Mouse (Mus musculus): Measurements from ENCODE around the gene Gm21988. TPM values are rescaled to one million over a fixed set of nuclear protein-coding genes. Genes with fewer than 3 reads are reported as not detected.

The Gm21988 gene
- polyA plus RNA-seq, 1 experiment from 2014 or later, result 13.8 TPM

GRCm38 (mm10) chr11:70232546-70232945 is 7.1 kb downstream of the Gm21988 start:
- no peak for ATAC-seq
- whole genome bisulfite sequencing, result 4% methylated on average over 9 of the region's 10 CpGs
- Histone ChIP-seq H3K4me1 (ENCODE audit: control insufficient read depth, insufficient read depth, low read depth, low read length) (peaks cover 21% of the 10 kb centered on the region), H3K9ac (ENCODE audit: low read depth, low read length) (peak overlapping the region; percentile 69), H3K36me3 (ENCODE audit: control insufficient read depth, insufficient read depth, low read length) (peaks cover 4% of the 10 kb centered on the region), H3K4me2 (ENCODE audit: low read length) (peak overlapping the region; percentile 63), H3K27me3 (replicated peaks; ENCODE audit: control insufficient read depth, insufficient read depth, low read length) (peaks cover 17% of the 10 kb centered on the region), H3K9me3 (ENCODE audit: control insufficient read depth, low read length) (no peaks in the 10 kb centered on the region), H3K27ac (ENCODE audit: low read depth, low read length) (no peak overlapping the region), H3K4me3 (ENCODE audit: low read length) (peak overlapping the region; percentile 42)

DNA sequence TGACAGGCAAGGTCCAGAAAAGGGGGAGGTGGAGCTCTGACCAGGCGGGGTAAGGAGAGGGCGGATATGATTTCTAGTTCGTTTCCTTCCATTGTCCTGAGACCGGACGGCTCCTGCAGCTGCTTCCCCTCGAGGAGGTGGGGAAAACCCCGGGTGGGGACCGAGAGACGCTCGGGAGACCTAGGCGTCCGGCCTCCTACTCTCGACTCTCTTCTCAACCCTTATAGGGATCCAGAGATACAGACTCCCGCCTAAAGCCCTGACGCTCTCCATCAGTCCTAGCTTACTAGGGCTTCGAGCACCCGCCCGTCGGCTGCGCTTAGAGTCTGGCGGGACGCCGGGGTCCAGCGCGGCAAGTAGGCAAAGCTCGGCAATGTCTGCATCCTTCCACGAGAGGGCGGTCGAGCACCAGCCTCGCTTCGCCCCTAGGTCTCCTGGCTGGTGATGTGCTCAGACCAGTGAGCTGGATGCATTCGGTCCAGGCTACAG is 9.3 kb downstream of the Gm21988 start:
- Histone ChIP-seq H3K9me3 (ENCODE audit: control insufficient read depth, low read length) (no peaks in the 10 kb centered on the region), H3K9ac (ENCODE audit: low read depth, low read length) (no peak overlapping the region), H3K36me3 (ENCODE audit: control insufficient read depth, insufficient read depth, low read length) (peaks cover 4% of the 10 kb centered on the region), H3K4me2 (ENCODE audit: low read length) (peak overlapping the region; percentile 45), H3K27ac (ENCODE audit: low read depth, low read length) (no peak overlapping the region), H3K4me3 (ENCODE audit: low read length) (peak overlapping the region; percentile 21; the same call in 1 of the 2 replicates), H3K4me1 (ENCODE audit: control insufficient read depth, insufficient read depth, low read depth, low read length) (peaks cover 25% of the 10 kb centered on the region), H3K27me3 (replicated peaks; ENCODE audit: control insufficient read depth, insufficient read depth, low read length) (peaks cover 18% of the 10 kb centered on the region)
- peak; percentile 29 for ATAC-seq
- 1% methylated on average over 32 of the region's 32 CpGs for WGBS

GRCm38 (mm10) chr11:70229260-70230010 is 10.2 kb downstream of the Gm21988 start, which contains the start of gene Bcl6b:
Gene Bcl6b, minus strand, starts transcription at chr11:70229798.
- Histone ChIP-seq H3K4me1 (ENCODE audit: control insufficient read depth, insufficient read depth, low read depth, low read length) (peaks cover 25% of the 10 kb centered on the region), H3K36me3 (ENCODE audit: control insufficient read depth, insufficient read depth, low read length) (no peaks in the 10 kb centered on the region), H3K27ac (ENCODE audit: low read depth, low read length) (peak within 1 kb of the TSS; percentile 45), H3K9ac (ENCODE audit: low read depth, low read length) (peak within 1 kb of the TSS; percentile 52), H3K4me3 (ENCODE audit: low read length) (peak within 1 kb of the TSS; percentile 37), H3K4me2 (ENCODE audit: low read length) (peak within 1 kb of the TSS; percentile 63), H3K9me3 (ENCODE audit: control insufficient read depth, low read length) (no peaks in the 10 kb centered on the region), H3K27me3 (replicated peaks; ENCODE audit: control insufficient read depth, insufficient read depth, low read length) (peaks cover 18% of the 10 kb centered on the region)
- no peak for ATAC-seq
- 3% methylated on average over 39 of the region's 39 CpGs for WGBS

DNA sequence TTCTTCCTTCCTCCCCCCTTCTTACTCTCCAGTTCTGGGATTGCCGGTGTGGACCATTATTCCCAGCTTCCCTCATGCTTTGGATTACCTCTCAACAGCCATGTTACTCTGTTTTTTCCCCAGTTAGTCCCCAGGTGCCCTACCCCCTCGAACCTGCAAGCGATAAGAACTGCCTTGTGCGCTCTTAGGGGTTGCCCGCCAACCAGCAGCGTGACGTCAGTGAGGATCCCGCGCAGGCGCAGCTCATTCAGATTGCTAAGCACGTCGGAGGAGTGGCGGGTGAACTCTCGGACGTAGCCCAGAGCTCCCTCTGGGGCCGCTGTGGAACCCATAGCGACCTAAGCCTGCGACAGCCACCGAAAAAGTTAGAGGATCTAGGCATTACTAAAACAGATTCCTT is 10.8 kb downstream of the Gm21988 start:
- H3K9ac ChIP-seq (ENCODE audit: low read depth, low read length), result peak overlapping the region; percentile 52

GRCm38 (mm10) chr11:70227661-70228245 is 11.9 kb downstream of the Gm21988 start:
- Histone ChIP-seq H3K27me3 (replicated peaks; ENCODE audit: control insufficient read depth, insufficient read depth, low read length) (peaks cover 21% of the 10 kb centered on the region), H3K9me3 (ENCODE audit: control insufficient read depth, low read length) (no peaks in the 10 kb centered on the region), H3K4me2 (ENCODE audit: low read length) (peak overlapping the region; percentile 63), H3K36me3 (ENCODE audit: control insufficient read depth, insufficient read depth, low read length) (no peaks in the 10 kb centered on the region), H3K27ac (ENCODE audit: low read depth, low read length) (no peak overlapping the region), H3K9ac (ENCODE audit: low read depth, low read length) (no peak overlapping the region), H3K4me1 (ENCODE audit: control insufficient read depth, insufficient read depth, low read depth, low read length) (peaks cover 23% of the 10 kb centered on the region), H3K4me3 (ENCODE audit: low read length) (no peak overlapping the region)
- 90% methylated on average over 4 of the region's 4 CpGs for WGBS
- no peak for ATAC-seq

More for the DNA sequence above, 10.8 kb downstream of the Gm21988 start:
- no peak overlapping the region for H3K27ac ChIP-seq (ENCODE audit: low read depth, low read length)
- H3K4me2 ChIP-seq (ENCODE audit: low read length), result peak overlapping the region; percentile 63
- H3K4me3 ChIP-seq (ENCODE audit: low read length), result peak overlapping the region; percentile 37
- no peaks in the 10 kb centered on the region for H3K9me3 ChIP-seq (ENCODE audit: control insufficient read depth, low read length)
- H3K36me3 ChIP-seq (ENCODE audit: control insufficient read depth, insufficient read depth, low read length), result no peaks in the 10 kb centered on the region
- peak; percentile 54; the same call in 1 of the 2 replicates for ATAC-seq
- peaks cover 25% of the 10 kb centered on the region for H3K4me1 ChIP-seq (ENCODE audit: control insufficient read depth, insufficient read depth, low read depth, low read length)
- 2% methylated on average over 19 of the region's 19 CpGs for WGBS
- peaks cover 19% of the 10 kb centered on the region for H3K27me3 ChIP-seq (replicated peaks; ENCODE audit: control insufficient read depth, insufficient read depth, low read length)

DNA sequence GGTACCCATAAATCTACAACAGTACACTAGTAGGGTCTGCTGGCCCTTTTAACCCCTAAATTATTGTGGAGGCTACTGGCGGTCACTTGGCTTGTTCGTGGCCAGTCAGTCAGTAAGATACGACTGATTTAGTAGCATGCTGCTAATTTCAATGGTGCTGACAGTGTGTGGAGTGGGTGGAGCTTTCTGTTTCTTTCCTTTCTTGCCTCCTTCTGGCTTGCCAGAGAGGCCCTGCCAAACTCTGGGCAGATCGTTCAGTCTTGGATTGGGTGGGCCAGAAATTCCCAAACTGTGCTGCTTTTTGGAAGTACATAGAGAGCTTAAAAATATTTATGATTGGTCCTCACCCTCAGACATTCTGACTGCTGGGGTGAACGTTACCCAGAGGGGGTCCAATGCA is 12.5 kb downstream of the Gm21988 start:
- Histone ChIP-seq H3K9me3 (ENCODE audit: control insufficient read depth, low read length) (no peaks in the 10 kb centered on the region), H3K9ac (ENCODE audit: low read depth, low read length) (no peak overlapping the region), H3K4me1 (ENCODE audit: control insufficient read depth, insufficient read depth, low read depth, low read length) (peaks cover 26% of the 10 kb centered on the region), H3K36me3 (ENCODE audit: control insufficient read depth, insufficient read depth, low read length) (no peaks in the 10 kb centered on the region), H3K4me3 (ENCODE audit: low read length) (peak overlapping the region; percentile 34), H3K27ac (ENCODE audit: low read depth, low read length) (no peak overlapping the region), H3K4me2 (ENCODE audit: low read length) (peak overlapping the region; percentile 62), H3K27me3 (replicated peaks; ENCODE audit: control insufficient read depth, insufficient read depth, low read length) (peaks cover 21% of the 10 kb centered on the region)
- ATAC-seq, result no peak
- WGBS, result 37% methylated on average over 5 of the region's 5 CpGs

GRCm38 (mm10) chr11:70226602-70226890 is 13.1 kb downstream of the Gm21988 start:
- peaks cover 31% of the 10 kb centered on the region for H3K4me1 ChIP-seq (ENCODE audit: control insufficient read depth, insufficient read depth, low read depth, low read length)
- WGBS, result 12% methylated on average over 18 of the region's 18 CpGs
- peak overlapping the region; percentile 55 for H3K9ac ChIP-seq (ENCODE audit: low read depth, low read length)
- H3K4me2 ChIP-seq (ENCODE audit: low read length), result peak overlapping the region; percentile 62
- no peaks in the 10 kb centered on the region for H3K9me3 ChIP-seq (ENCODE audit: control insufficient read depth, low read length)
- no peaks in the 10 kb centered on the region for H3K36me3 ChIP-seq (ENCODE audit: control insufficient read depth, insufficient read depth, low read length)
- H3K27me3 ChIP-seq (replicated peaks; ENCODE audit: control insufficient read depth, insufficient read depth, low read length), result peaks cover 21% of the 10 kb centered on the region
- no peak overlapping the region for H3K27ac ChIP-seq (ENCODE audit: low read depth, low read length)
- peak overlapping the region; percentile 34 for H3K4me3 ChIP-seq (ENCODE audit: low read length)
- ATAC-seq, result no peak; the same call in 1 of the 2 replicates

DNA sequence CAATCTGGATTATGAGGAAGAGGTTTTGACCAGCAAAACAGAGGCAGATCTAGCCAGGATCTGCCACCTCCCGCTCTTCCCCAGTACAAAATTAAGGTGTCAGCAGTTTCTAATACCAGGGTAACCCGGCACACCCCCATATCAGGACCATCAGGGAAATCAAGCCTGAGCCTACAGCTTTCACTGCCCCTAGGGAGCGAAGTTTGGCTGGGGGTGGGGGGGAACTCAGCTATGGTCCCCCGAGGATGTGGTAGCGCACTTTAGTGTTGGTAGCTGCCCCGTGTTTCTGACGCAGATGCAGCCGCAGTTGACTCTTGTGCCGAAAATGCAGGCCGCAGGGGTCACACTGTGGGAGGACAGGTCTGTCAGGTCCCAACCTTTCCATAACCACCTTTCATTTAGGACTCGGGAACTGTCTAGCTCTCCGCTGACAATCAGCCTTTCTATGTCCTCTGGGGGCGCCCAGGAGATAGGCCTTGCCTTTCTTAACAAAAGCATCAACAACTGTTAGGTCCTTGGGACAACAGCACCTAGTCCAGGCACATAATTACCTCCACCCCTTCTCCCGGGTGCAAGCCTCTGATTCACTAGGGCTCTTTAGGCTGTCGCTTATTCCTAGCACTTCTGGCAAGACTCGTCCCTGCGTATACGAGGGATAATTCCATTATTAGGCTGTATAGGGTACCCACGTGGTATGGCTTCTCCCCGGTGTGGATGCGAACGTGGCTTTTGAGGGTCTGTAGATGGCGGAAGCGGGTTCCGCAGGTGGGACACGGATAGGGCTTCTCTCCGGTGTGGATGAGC is 13.6 kb downstream of the Gm21988 start:
- H3K9me3 ChIP-seq (ENCODE audit: control insufficient read depth, low read length), result no peaks in the 10 kb centered on the region
- peak overlapping the region; percentile 62 for H3K4me2 ChIP-seq (ENCODE audit: low read length)
- H3K27me3 ChIP-seq (replicated peaks; ENCODE audit: control insufficient read depth, insufficient read depth, low read length), result peaks cover 21% of the 10 kb centered on the region
- 0 out of 2 replicates have a peak overlapping the region, but pooled peaks have one; percentile 14 for H3K27ac ChIP-seq (ENCODE audit: low read depth, low read length)
- H3K4me3 ChIP-seq (ENCODE audit: low read length), result peak overlapping the region; percentile 34
- no peaks in the 10 kb centered on the region for H3K36me3 ChIP-seq (ENCODE audit: control insufficient read depth, insufficient read depth, low read length)
- peaks cover 31% of the 10 kb centered on the region for H3K4me1 ChIP-seq (ENCODE audit: control insufficient read depth, insufficient read depth, low read depth, low read length)
- peak; percentile 41 for ATAC-seq
- WGBS, result 22% methylated on average over 27 of the region's 27 CpGs
- peak overlapping the region; percentile 55 for H3K9ac ChIP-seq (ENCODE audit: low read depth, low read length)

DNA sequence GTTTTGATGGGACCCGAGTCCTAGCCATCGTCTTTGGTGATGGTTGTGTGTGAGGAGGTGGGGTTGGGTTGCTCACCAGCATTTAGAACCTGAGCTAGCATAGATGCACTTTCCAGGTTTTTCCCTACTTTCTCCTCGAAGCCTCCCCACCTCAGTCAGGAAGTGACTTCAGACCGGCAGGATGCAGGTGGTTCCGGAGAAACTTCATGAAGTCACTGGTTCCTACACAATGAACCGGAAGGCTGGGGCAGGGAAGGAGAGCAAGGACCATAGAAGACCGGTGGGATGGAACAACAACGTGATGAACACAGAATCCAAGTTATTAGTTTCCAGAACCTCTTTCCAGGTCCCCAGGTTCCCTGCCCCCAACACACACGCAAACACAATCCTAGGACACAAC is 15.9 kb downstream of the Gm21988 start:
- Histone ChIP-seq H3K4me2 (ENCODE audit: low read length) (no peak overlapping the region), H3K9ac (ENCODE audit: low read depth, low read length) (no peak overlapping the region), H3K4me3 (ENCODE audit: low read length) (no peak overlapping the region), H3K4me1 (ENCODE audit: control insufficient read depth, insufficient read depth, low read depth, low read length) (peaks cover 34% of the 10 kb centered on the region), H3K27ac (ENCODE audit: low read depth, low read length) (no peak overlapping the region), H3K36me3 (ENCODE audit: control insufficient read depth, insufficient read depth, low read length) (no peaks in the 10 kb centered on the region), H3K27me3 (replicated peaks; ENCODE audit: control insufficient read depth, insufficient read depth, low read length) (peaks cover 15% of the 10 kb centered on the region), H3K9me3 (ENCODE audit: control insufficient read depth, low read length) (no peaks in the 10 kb centered on the region)
- ATAC-seq, result no peak
- WGBS, result 86% methylated on average over 9 of the region's 9 CpGs
